Mouse (Mus musculus) cerebellum, postnatal 36 days (tissue): ENCODE measurements around the gene Asic2.
A peak's percentile ranks its signal among the peaks of the same experiment; 100 is the strongest.
"Not testable (repeated sequence)": the region's sequence is repeated elsewhere in the genome, so short reads cannot be mapped to it uniquely, and the experiment has no call there.

ENCODE experiments used
- DNase-seq, 2 experiments: peaks; one replicate each; pipeline ENCODE4 v3.0.0; 2021 to 2022; ENCODE audit warnings: mixed read lengths in 2 of 2

Gene Asic2

DNA sequence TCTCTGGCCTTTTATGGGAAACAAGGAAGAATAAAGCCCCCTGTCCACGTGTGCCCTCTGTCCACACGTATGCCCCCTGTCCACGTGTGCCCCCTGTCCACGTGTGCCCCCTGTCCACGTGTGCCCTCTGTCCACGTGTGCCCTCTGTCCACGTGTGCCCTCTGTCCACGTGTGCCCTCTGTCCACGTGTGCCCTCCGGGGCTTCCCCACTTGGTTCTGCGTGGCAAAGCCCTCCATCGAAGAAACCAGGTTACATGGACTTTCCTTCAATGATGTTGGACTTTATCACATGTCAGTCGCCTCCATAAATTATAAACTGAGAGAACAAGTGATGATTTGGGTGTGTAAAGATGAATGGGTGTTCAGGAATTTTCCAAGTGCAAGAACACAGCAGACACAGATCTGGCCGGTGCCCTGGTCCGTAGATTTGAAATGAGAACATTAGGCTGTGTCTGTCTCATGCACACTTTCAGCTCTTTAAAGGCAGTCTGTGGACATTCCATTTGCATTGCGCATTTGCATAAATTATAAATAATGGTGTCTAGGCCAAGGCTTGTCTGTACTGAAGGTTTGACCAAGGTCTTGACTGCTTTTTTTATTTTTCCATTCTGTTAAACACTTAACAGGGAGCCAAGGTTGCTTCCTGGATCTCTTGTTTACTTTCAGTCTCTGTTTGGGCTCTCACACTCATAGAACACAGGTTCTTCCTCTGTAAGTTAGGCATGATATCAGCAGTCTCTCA lies 695.4 kb downstream of the Asic2 start:
- DNase-seq, result no peak

DNA sequence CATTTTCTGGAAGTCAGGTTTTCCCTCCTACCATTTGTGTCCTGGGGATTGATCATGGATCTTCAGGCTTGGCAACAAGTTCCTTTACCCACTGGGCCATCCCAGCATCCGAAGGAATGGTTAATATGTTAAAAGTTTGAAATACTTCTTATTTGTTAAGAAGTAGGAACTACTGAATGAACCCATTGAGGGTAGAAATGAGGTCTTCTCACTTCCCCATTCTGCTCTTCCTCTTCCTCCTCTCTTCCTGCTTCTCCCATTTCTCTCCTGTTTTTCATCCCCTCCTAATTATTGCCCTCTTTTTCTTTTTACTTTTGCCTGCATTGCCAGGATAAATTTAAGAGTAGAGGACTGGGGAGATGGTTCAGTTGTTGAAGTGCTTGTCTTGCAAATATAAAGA lies 696.8 kb downstream of the Asic2 start:
- no peak for DNase-seq

- no peak for DNase-seq
Measured at GRCm38 (mm10) chr11:81270518-81270917, 697.7 kb downstream of the Asic2 start.

DNA sequence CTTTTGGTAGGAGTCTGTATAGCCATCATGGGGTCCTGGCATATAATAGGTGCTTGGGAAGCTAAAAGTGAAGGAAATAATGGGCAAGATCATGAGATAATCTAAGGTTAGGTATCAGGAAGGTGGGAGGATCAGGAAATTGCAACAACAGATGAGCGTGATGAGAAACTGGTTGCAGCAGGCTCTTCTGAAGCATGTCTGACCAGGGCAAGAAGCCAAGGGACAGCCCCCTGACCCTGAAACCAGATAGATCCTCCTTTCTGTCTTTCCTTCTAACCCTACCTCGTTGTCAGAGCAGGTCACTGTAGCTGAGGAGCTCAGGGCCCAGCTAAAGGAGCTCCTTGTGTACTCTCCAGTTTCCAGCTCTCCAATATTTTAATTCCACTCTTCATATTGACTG lies 704.5 kb downstream of the Asic2 start:
- DNase-seq, result no peak

DNA sequence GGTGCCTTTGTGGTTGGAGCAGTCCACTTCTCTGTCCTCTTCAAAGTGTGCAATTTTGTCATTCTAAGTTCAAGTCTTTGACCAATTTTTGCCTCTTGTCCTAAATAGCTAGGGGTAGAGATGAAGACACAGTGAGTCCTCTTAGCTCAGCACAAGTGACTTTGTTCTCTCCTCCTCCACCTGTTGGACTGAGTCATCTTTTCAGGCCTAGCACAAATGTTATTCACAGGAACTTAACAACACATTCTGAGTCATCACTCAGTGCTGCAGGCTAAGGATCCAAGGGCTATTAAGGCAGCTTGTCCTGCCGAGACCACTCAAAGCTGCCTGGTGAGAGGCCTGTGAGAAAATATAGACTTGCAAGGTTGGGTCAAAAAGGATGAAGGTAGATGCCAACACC lies 705.1 kb downstream of the Asic2 start:
- no peak for DNase-seq

- no peak for DNase-seq
Measured at GRCm38 (mm10) chr11:81261259-81261658, 707.0 kb downstream of the Asic2 start.

DNA sequence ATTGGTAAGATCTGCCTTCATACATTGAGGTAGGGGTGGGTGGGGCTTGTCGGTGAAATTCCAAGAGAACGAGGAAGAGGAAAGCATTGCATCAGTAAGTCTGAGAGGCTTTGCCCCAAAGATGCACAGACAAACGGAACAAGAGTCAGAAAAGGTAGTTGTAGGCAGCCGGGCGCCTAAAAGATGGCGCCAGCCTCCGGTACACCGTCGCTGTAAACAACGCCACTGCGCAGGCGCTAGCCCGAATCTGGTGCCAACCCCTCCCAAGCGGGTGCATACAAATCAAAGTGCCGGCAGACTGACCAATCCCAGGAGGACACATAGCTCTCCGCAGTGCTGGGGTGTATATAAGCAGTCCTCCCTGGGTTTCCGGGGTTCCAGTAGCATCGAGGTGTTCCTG lies 727.1 kb downstream of the Asic2 start:
- DNase-seq, result not testable (repeated sequence)

DNA sequence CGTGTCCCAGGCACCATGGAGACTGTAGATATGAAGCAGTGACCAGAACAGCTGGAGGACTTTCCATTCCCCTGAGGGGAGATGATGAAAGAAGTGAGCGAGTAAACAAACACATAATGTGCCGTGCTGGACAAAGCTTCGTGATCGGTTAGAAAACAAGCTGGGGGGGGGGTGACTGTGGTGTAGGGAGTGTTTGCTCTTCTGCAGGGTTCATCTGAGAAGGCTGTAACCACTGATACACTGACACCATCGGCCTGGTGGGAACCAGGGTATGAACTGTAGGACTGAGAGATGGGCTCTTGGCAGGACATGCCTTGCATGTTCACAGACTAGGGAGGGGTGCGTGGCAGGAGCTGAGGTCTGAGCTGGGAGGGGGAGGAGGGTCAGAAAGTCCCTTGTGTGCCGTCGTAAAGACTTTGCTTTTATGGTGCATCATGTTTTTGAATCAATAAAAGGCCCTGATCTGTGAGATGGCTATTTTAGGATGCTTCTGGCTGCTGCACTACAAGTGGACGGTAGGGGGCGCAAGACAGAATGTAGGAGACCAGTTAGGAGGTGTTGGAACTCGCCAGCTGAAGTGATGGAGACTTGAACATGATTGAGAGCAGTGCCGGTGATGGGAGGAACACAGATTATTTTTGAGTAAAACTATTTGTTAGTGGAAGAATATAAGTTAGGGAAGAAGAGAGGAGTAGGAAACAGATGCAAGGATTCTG lies 728.1 kb downstream of the Asic2 start:
- peak; percentile 40 to 46 for DNase-seq

- DNase-seq, result no peak
Measured at GRCm38 (mm10) chr11:81239091-81239490, 729.2 kb downstream of the Asic2 start.

DNA sequence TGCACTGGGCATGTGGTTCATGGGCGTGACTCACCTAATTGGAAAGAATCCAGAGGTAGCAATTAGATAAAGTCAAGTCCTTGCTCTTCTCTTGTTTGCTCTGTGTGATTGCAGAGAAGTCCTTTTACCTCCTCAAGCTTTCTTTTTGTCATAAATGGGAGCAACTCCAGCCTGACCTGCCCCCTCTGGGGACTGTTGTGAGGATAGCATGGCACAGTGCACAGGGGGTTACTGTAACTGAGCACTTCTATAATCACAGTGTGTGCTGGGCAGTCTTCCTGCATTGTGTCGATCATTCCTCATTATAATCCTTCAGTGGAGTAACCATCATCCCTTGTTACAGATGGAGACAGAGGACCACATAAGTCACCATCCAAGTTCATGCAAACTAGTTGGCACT lies 732.2 kb downstream of the Asic2 start:
- DNase-seq, result no peak

- peak in 1 of 2 experiments; percentile 11 for DNase-seq
Measured at GRCm38 (mm10) chr11:81223361-81223760, 744.9 kb downstream of the Asic2 start.

DNA sequence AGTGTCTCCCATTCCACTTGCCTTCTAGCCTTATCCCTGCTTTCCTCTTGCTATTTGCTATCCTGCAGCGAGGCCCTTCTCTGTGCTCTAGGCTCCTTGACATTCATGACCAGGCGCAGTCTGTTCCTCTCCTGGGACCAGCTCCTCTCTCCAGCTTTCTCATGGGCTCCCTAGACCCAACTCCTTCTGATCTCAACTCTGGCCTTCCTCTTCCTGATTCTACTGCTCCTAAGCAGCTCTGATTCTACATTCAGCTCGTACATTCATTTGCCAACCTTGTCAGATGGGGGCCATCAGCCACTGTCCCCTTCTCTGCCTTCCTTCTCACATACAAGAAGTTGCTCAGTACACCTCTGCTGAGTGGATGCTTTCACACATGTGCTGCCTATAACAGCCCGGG lies 747.5 kb downstream of the Asic2 start:
- DNase-seq, result no peak

DNA sequence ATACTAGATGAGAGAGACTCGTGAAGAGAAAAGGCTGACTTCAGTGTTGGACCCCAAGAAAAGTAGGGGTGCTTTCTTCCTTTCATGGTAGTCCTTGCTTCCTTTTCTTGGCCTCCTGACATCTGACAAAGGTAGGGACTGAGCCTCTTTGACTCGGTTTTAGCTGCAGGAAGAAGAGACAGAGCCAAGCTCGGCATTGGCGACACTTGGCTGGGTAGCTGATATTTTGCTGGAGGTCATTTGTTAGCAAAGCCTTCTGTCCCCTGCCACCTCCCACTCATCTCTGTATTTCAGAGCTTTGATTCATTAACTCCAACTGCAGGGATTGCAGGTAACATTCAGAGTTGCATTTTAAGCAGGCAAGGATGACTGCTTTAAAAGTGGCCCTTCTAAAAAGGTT lies 762.8 kb downstream of the Asic2 start:
- DNase-seq, result peak; percentile 32 to 34

GRCm38 (mm10) chr11:81202578-81202977 lies 765.7 kb downstream of the Asic2 start:
- DNase-seq, result no peak

DNA sequence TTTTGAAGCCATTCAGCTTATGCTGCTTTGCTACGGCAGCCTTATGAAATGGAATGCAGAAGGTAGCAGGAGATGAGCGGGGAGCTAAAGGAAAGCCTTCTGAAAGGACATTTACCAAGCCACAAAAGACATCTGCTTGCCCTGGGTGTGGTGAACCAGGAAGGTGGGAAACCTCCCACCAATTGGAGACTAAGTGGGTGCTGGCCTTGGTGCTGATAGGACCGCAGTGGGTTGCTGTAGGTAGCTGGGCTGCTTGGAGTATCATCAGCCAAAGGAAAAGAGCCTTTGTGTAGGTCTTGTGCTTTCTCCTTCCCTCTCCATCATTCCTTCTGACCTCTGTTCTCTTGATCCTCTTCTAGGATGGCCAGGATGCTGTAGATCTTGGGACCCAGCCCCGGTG lies 774.4 kb downstream of the Asic2 start:
- no peak for DNase-seq

DNA sequence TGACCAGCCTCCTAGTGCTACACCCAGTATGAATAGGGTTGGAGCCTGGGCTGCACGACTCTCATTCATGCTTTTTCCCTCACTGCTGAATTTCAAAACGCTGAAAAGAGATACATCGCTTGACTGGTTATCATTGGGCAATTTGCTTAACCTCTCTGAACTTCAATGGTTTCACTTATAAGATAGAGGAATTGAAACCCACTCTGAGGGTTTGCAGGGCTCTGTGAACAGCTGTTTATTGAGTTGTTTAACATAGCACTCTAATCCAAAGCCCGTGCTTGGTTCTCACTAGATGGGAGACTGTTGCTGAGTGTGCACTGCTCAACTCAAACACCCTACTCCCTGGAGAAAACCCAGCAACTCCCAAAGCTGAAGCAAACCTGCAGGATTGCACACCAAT lies 776.1 kb downstream of the Asic2 start:
- DNase-seq, result no peak

DNA sequence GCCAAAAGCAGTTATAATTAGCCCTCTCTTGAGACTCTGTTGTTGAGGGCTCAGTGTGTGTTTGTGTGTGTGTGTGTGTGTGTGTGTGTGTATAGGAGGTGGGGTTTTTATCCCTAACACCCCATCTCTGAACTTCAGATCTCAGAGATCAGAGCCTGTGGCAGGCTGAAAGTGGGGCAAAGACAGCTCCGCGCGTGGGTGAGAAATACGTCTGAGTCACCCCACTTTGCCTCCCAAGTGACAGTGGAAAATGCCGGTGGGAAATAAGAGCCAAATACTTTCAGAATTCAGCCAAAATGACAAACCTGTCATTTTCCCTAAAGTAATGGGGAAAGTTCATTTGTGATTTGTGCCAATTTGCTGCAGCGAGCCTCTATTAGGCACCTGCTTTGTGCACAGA lies 779.2 kb downstream of the Asic2 start:
- DNase-seq, result no peak

- DNase-seq, result no peak
Measured at GRCm38 (mm10) chr11:81187851-81188250, 780.4 kb downstream of the Asic2 start.

DNA sequence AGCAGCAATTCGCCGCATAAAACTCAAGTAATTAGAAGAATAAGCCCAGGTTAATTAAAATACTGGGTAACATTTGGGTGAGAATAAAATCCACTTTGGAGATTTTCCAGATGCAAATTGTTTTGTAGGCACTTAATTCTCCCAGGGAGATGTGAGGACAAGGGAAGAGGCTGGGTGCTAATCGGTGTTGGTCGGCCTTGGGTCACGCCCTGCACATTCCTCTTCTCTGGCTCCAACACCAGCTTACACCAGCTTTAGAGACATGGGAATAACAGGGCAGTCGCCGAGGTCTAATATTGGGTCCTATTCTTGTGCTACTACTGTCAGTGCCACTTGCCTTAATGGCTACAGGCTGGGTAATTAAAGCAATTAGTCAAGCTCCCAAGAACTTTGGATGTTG lies 783.5 kb downstream of the Asic2 start:
- no peak for DNase-seq

DNA sequence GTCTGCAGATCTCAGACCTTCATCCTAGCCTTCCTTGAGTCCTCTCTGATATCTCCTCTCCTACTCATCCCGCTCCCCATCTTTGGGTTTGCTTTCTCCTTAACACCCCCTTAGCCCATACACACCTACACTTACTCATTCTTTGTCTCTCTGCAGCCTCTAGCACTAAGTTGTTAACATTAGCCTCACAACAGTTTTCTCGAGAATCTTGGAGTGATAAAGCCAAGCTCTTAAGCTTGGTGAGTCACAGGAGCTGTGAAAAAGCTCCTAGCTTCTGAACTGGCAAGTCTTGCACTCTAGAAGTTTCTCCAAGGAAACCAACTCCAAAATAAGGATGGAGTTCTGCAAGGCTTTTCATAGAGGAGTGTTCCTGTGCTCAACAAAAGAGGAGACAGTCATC lies 803.4 kb downstream of the Asic2 start:
- no peak for DNase-seq

DNA sequence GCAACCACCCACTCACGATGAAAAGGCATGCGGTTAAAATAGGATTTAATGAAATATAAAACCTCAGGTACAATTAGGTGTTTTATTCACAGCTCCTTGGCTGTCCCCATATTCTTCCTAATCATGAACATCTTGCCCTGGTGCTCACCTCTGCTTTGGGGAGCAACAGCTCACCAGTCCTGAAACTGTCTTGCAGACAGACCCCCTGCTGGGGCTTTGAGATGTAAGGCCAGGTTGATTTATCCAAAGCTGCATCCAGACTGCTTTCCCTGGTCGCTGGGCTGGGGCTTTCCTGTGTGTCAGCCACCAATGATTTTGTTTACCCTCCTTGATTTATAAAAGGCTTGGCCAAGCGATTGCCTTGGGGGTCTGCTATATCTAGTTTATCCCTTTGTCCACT lies 805.2 kb downstream of the Asic2 start:
- no peak for DNase-seq

- no peak for DNase-seq
Measured at GRCm38 (mm10) chr11:81153841-81154240, 814.4 kb downstream of the Asic2 start.

GRCm38 (mm10) chr11:81153161-81153840 lies 815.0 kb downstream of the Asic2 start:
- DNase-seq, result peak; percentile 59 to 69
